Mouse (Mus musculus) CD4-positive, CD25-positive, alpha-beta regulatory T cell, adult 9 weeks (primary cell): ENCODE results near the gene Slc16a8. TPM values are rescaled to one million over a fixed set of nuclear protein-coding genes. Genes with fewer than 3 reads are reported as not detected.

ENCODE experiments used
- polyA plus RNA-seq: library from polyadenylated mRNA; unstranded; fragments of 100-300 nt; shearing (Covaris generic); gene quantifications from one replicate; pipeline ENCODE4 v1.2.1, GENCODE M21; 2017

The Slc16a8 gene
- polyA plus RNA-seq: not detected

DNA sequence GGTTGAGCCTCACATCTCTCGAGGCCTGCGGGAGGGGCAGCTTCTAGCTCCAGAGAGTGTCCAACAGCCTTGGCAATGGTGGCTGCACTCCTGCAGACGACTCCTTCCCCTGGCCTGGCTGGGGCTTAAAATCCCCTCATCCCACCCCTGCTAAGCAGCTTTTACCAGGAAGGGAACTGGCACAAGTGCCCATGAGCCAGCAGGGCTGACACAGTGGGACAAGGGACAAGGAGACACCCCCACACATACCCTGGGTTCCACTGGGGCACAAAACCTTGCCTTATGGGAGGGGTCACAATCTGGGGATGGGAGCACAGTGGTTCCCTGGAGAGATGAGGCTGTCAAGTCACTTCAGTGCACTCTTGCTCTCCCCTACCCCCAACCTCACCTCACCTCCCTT lies at the start of gene Slc16a8:
Gene Slc16a8, minus strand, starts transcription at position 101 of the 400 bp plus-strand sequence.

DNA sequence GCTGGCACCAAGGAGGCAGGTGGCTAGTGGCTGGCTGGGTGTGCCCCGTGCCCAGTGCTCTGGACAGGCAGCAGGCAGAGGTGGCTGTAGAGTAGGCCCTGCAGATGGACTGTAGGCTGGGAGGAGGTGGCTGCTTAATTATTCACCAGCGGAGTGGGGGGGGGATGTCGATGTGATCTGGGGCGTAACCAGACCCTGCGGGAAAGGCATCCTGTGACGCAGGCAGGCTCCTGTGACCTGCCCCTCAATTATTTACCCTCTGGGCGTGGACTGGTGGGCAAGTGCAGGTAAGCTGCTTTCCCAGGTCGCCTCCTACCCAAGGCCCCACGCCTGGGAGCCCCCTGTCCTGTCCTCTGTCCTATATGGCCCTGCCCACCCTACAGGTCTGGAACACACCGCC lies 30.8 kb upstream of the Slc16a8 start, which contains the start of gene Baiap2l2:
Gene Baiap2l2, minus strand, starts transcription at position 139 of the 400 bp plus-strand sequence.

GRCm38 (mm10) chr15:79229058-79229821 lies 25.3 kb downstream of the Slc16a8 start, which contains the start of the genes Pick1 and Gm49486:
Gene Pick1, plus strand, starts transcription at chr15:79229173.
Gene Gm49486, plus strand, starts transcription at chr15:79229391.

Other genes starting within 250 kb of the Slc16a8 start
- gene H1f0, start 226.3 kb downstream of the Slc16a8 start, polyA plus RNA-seq: 31.2 TPM
- gene Galr3, start 212.9 kb downstream of the Slc16a8 start, polyA plus RNA-seq: not detected
- 5.8 TPM for gene Ankrd54, start 191.9 kb downstream of the Slc16a8 start, polyA plus RNA-seq
- 191 TPM for gene Eif3l, start 179.6 kb downstream of the Slc16a8 start, polyA plus RNA-seq
- gene Micall1, start 145.9 kb downstream of the Slc16a8 start, polyA plus RNA-seq: 13.6 TPM
- gene Polr2f, start 113.8 kb downstream of the Slc16a8 start, polyA plus RNA-seq: 220 TPM
- 2.2 TPM for gene 1700088E04Rik, start 113.5 kb downstream of the Slc16a8 start, polyA plus RNA-seq
- not detected for gene Sox10, start 89.5 kb downstream of the Slc16a8 start, polyA plus RNA-seq
- gene Pick1, start 25.6 kb downstream of the Slc16a8 start, polyA plus RNA-seq: 42.8 TPM
- 0.14 TPM for gene Gm49486, start 25.4 kb downstream of the Slc16a8 start, polyA plus RNA-seq
- not detected for gene Baiap2l2, start 30.8 kb upstream of the Slc16a8 start, polyA plus RNA-seq
- 17.6 TPM for gene Pla2g6, start 73.6 kb upstream of the Slc16a8 start, polyA plus RNA-seq
- gene Maff, start 91.9 kb upstream of the Slc16a8 start, polyA plus RNA-seq: 0.92 TPM
- 26.8 TPM for gene Tmem184b, start 148.8 kb upstream of the Slc16a8 start, polyA plus RNA-seq
- 5.2 TPM for gene Csnk1e, start 200.8 kb upstream of the Slc16a8 start, polyA plus RNA-seq